8 mouse cellular contexts compared by ENCODE assay signal in the genomic region with DNA sequence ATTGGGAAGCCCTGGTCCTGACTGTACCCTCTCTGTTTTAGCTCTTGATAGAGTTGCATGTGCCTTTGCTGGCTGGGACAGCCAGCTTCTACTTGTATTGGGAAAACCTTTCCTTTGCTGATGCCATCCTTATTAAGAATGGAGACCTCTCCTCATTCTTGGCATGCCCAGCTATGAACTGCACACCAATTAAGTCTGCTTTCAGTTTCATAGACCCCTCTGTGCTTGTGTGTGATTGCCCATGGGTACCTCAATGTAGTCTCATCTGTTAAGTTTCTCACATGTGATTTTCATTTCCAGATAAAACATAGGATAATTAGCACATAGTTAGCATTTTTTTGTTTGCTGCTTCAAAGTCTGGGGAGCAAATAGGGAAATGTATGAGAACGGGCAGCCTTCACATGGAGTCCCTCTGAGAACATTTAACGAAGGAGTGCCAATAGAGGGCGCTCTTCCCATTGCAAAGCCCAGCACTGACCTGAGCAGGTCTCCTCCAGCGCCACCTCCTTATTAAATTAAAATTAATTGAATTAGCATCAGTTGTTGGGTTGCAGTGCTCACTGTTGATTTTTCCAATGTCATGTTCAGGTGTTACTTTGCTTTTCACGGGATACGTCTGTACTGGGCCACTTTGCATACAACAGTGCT.
DNase-seq lines count a peak whose midpoint lies in the region; ATAC-seq lines count a peak whose summit lies in the region.

No protein-coding gene starts in this region.

- no peak overlapping the region for H3K4me3 ChIP-seq in forebrain, embryonic 16.5 days (replicated peaks; ENCODE audit: low read length)
- H3K4me3 ChIP-seq in hindbrain, embryonic 13.5 days = no peak overlapping the region

- H3K27ac ChIP-seq in forebrain, embryonic 16.5 days (ENCODE audit: low read length) = no peak overlapping the region
- no peak overlapping the region for H3K27ac ChIP-seq in hindbrain, embryonic 13.5 days

- ATAC-seq in cerebellum, adult (ENCODE audit: insufficient number of reproducible peaks, low FRiP score, low TSS enrichment) = peak; percentile 84
- ATAC-seq in forebrain, embryonic 16.5 days = peak; percentile 95
- peak; percentile 87 for ATAC-seq in hindbrain, embryonic 13.5 days (ENCODE audit: low FRiP score)

- H3K4me2 ChIP-seq in forebrain, embryonic 16.5 days (ENCODE audit: low read length) = no peak overlapping the region
- no peak overlapping the region for H3K4me2 ChIP-seq in hindbrain, embryonic 13.5 days

- no peaks in the 10 kb centered on the region for H3K27me3 ChIP-seq in forebrain, embryonic 16.5 days (replicated peaks; ENCODE audit: control insufficient read depth, insufficient read depth, low read length)
- H3K27me3 ChIP-seq in hindbrain, embryonic 13.5 days = no peaks in the 10 kb centered on the region

- peaks cover 4% of the 10 kb centered on the region; the same call in 1 of the 2 replicates for H3K36me3 ChIP-seq in forebrain, embryonic 16.5 days (ENCODE audit: control insufficient read depth, insufficient read depth)
- H3K36me3 ChIP-seq in hindbrain, embryonic 13.5 days = peaks cover 18% of the 10 kb centered on the region

- no peaks in the 10 kb centered on the region for H3K4me1 ChIP-seq in forebrain, embryonic 16.5 days (replicated peaks; ENCODE audit: control insufficient read depth, insufficient read depth, low read length)
- no peaks in the 10 kb centered on the region for H3K4me1 ChIP-seq in hindbrain, embryonic 13.5 days (replicated peaks)

- 24% methylated on average over 6 of the region's 6 CpGs for WGBS in forebrain, embryonic 16.5 days
- WGBS in hindbrain, embryonic 13.5 days = 30% methylated on average over 6 of the region's 6 CpGs

- no peak overlapping the region for H3K9ac ChIP-seq in forebrain, embryonic 16.5 days (replicated peaks; ENCODE audit: low read depth, low read length)
- no peak overlapping the region for H3K9ac ChIP-seq in hindbrain, embryonic 13.5 days

- H3K9me3 ChIP-seq in forebrain, embryonic 16.5 days (ENCODE audit: control insufficient read depth, low read length) = no peaks in the 10 kb centered on the region
- H3K9me3 ChIP-seq in hindbrain, embryonic 13.5 days = no peaks in the 10 kb centered on the region

- peak; percentile 41 for DNase-seq in MEL-GATA-1-ER (ENCODE audit: extremely low read depth, low read depth)
- peak; percentile 61 for DNase-seq in layer of hippocampus, adult 9-11 months
- DNase-seq in lung, postnatal 14 days = peak; percentile 80
- DNase-seq in ovary, postnatal 14 days (ENCODE audit: low spot score) = peak; percentile 52
- peak; percentile 33 to 43 for DNase-seq in thymus, postnatal 36 days
